Mouse (Mus musculus): ENCODE measurements around the gene Sesn3.

- TF ChIP-seq REST (IDR thresholded peaks at IDR 0.05; ENCODE audit: insufficient read depth, insufficient read length) (no peak), POLR2A (IDR thresholded peaks at IDR 0.05; ENCODE audit: insufficient read length, low read depth) (no peak), POLR2AphosphoS2 (IDR thresholded peaks at IDR 0.05; ENCODE audit: insufficient read length, low read depth) (no peak)
Measured at GRCm38 (mm10) chr9:14287234-14287633, 12.4 kb downstream of the Sesn3 start.

Measured in myocyte (in vitro differentiated cells).